Mouse (Mus musculus): ENCODE data around the gene Sap30.
"Not testable (repeated sequence)": the region's sequence is repeated elsewhere in the genome, so short reads cannot be mapped to it uniquely, and the experiment has no call there.

Sap30 gene

DNA sequence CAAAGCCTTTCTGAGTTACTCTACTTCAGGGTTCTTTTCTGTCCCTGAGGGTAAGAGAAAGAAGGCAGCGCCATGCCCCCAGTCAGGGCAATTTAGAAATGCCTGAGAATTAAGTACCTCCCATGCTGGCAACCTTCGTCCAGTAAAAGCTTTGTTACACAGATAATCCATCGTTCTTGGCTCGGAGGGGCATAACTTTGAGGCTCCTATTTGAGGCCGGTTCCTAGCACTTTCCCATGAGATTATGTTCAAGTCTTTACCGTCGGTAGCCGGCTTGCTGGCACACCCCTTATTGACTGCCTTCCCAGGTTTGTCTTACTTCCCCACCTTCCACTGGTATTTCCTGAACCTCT is 10.8 kb upstream of the Sap30 start:
- no peak for DNase-seq (ENCODE audit: low spot score)

DNA sequence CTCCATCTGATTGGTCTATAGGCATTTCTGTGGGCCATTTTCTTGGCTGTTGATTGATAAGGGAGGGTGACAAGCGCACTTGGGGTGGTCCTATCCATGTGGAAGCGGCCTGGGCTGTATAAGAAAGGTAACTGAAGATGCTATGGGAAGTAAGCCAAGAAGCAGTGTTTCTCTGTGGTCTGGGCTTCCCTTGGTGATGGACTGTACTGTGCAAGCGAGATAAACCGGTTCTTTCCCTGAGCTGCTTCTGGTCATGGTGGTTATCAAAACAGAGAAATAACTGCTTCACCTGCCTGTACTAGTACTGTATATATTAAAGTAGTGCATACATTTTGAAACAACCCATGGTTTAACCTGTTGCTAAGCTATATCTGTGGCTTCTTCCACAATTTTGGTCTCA is 4.2 kb upstream of the Sap30 start:
- DNase-seq (ENCODE audit: low spot score), result no peak

DNA sequence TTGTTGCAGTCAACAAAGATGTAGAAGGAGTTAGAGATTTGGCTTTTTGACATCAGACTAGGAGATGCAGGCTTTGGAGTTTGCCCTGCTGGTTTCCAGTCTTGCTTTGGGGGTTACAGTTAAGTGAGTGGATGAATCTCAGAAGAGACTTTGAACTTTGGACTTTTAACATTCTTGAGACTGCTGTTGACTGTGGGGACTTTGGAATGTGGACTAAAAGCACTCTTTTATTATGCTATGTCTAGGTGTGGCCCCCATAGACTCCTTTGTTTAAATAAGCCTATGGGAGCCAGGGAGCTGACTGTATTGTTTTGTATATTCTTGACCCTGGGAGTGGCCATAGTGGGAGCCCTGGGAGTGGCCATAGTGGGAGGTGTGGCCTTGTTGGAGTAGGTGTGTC is 2.2 kb upstream of the Sap30 start:
- DNase-seq (ENCODE audit: low spot score), result no peak

DNA sequence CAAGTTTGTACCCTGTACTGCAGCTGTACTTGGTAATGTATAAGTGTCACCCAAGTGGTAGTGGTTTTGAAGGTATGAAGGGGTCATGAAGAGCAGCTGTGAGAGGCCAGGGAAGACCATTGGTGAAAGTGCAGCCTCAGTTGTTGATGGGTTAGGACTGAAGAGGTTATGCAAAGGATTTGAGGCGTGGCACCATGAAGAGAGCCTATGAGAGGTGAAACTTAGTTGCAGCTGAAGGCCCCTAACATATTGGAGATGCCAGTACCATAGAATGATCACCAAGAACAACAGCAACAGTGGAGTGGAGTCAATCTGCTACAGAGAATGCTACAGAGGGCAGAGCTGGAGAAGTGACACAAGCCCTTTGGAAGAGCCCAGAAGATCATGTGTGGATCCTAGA is 1.7 kb upstream of the Sap30 start:
- DNase-seq (ENCODE audit: low spot score), result no peak

DNA sequence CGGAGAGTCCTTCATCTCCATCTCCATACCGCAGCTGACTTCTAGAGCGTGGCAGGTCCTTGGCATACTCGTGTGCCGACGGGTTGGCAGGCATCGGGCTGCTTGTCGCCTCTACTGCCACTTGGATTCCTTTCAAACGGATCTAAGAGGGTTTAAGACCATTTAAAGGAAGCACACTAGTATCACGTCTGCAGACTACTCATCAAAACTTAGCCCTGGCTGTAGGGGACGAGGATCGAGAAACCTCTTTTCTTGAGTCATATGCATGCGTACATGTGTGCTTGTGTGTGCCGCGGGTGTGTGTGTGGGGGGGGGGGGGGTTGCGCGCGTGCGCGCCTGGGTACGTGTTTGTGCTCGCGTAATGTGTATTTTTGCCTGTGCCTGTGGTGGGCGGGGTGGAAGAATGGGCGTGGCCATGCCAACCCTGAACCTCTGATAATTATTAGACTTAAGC is 679 bp upstream of the Sap30 start:
- DNase-seq (ENCODE audit: low spot score), result peak; percentile 37

DNA sequence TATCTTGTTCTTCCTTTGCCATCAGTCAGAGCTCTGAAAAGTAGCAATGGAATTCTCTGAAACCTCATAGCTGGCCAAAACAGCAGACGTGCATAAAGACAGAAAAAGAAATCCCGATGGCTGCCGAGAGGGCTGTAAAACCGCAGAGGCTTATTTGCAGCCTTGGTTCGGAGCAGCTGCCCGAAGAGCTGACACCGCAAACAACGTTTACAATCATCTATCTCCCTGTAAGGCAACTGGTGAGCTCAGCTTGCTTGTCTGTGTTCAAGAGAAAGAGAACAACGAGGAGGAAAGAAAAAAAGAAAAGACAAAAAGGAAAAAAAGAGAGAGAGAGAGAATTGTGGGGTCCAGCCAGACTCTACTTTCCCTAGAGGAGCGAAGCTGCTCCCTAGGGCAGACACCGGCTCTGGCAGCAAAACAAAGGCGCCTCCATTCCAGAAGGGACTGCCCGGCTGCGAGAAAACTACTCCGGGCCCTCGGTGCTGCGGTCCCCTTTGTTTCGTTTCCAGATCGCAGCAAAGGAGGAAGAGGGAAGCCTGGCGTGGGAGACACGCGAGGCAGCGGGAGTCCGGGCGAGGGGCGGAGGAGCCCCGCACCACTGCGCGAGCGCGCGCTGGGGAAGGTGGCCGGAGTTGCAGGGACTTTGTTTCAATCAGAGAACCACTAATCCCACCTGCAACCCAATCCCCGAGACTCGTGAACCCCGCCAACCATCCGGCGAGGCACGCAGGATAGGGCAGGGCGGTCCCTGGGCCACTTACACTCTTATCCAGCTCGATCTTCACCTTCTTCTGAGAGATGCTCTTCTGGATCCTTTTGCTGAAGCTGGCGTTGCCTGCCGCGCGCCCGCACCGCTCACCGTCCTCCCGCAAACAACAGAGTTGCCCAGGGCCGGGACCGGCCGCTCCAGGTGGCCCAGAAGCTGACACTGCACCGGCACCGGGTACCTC is 894 bp downstream of the Sap30 start:
- peak; percentile 12 for DNase-seq (ENCODE audit: low spot score)

DNA sequence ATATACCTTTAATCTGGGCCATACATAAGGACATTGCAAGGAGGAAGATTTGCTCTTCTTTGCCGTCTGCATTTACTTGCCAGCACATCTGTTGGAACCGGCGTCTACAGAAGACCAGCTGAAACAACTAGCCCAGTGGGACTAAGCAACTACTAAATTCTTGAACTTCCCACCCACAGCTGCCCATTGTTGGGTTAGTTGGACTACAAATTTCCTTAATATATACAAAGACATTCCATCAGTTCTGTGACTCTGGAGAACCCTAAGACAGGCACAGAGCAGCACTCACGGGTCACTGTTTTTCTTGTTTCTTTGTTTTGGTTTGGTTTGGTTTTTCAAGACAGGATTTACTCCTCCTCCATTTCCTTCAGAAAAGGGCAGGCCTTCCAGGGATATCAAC is 7.1 kb downstream of the Sap30 start:
- no peak for DNase-seq (ENCODE audit: low spot score)

DNA sequence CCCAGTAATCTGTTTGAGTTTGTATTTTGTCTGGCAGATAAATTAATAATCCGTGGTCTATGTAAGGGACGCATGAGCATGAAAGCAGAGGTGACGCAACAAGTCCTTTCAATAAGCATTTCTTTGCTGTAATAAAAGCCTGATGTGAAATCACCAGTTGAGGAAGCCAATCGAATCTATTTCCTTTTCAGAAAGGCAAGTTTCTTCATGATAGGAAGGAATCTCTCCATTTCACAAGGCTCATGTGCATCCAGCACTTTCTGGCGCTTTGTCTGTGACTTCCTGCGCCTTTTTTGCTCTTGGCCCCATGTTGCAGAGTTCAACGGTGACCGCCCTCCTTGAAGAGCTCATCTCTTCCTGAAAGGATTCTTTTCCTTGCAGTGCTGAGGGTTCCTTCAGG is 8.0 kb downstream of the Sap30 start:
- no peak for DNase-seq (ENCODE audit: low spot score)

DNA sequence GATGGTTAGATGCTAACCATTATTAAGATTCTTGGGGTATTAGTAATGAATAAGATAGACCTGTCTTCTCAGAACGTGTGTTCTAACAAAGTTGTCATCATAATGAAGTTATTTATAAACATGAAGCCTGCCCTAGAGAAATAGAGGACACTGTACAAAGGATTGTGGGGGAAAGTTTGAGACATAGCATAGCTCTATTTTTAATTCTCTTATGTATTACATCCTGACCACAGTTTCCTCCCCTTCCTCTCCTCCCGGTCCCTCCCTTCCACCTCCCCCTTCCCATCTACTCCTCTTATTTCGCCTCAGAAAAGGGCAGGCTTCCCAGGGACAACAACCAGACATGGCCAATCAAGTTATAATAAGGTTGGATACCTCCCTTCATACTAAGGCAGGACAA is 9.3 kb downstream of the Sap30 start:
- DNase-seq (ENCODE audit: low spot score), result no peak

DNA sequence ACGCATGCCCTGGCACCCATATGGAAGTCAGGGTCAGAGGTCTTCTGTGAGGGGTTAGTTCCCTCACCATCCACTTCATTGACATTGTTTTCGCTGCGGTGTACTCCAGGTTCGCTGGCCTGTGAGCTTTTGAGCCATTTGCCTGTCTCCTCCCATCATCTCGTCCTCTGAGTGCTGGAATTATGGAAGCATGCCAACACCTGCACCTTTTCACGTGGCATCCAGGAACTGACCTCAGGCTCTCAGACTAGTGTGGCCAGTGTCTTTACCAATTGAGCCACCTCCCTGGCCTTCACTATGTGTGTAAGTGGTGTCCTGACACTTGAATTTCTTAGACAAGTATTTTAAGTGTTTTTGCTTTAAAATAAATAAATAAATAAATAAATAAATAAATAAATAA is 13.9 kb downstream of the Sap30 start:
- no peak for DNase-seq (ENCODE audit: low spot score)

DNA sequence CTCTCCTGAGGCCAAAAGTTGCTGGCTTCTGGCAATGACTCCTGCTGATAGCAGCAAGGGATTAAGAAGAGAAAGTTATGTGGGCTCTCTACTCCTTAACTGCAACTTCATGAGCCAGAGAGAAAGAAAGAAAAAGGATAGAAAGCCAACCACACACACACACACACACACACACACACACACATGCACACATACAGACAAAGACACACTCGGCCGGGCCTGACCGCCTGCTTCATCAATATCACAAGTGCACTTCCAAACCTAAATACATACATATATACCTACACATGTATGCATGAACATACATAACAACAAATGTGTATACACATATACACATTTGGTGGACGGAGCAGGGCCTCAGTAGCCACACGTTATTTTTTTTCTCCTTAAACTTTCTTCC is 16.8 kb downstream of the Sap30 start:
- no peak for DNase-seq (ENCODE audit: low spot score)

DNA sequence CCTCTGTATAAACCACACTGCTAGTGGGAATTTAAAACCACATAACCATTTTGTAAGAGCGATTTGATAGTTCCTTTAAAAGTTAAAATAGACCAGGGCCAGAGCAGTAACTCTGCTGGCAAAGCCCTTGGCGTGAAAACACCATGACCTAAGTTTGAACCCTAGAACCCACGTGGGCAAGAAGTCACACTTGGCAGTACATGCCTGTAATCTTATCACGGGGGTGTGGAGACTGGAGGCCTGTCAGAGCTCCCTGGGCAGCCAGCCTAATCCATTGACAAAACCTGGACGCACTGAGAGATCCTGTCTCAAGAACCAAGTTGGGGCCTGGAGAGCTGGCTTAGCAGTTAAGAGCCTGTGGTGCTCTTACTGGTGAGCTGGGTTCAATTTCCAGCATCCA is 19.0 kb downstream of the Sap30 start:
- DNase-seq (ENCODE audit: low spot score), result peak; percentile 69

DNA sequence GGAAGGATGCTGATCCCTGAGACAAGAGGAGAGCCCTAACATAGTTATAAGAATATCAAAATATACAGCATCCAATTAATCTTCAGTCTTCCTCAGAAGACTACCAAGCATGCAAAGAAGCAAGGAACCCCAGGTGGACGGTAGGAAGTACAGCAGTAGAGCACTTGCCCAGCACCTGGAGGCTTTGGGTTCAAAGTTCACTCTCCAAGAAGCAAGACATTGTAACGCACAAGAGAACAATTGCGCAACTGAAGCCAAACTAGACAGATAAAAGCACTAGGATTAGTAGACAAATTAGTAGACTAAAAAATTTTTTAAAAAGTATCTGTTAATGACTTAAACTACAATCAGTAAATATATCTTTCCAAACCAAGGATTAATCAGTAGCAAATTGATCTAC is 23.9 kb downstream of the Sap30 start:
- DNase-seq (ENCODE audit: low spot score), result no peak

DNA sequence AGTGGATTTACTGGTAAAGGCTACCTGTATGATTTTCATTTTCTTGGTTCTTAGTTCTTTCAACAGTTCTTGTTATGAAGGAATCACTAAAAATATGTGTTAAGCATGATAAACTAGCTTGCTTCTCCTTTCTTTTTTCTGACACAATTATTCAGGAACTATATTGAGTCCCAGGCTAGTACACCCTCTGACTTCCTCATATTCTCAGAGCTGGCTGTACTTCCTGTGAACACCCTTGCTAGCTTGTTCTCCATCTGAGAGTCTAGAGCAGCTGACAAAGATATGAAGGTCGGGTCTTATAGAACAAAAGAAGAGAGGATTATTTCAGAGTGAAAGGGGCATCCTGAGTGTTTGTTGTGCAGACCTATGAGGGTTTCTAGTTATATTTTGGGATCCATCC is 24.8 kb downstream of the Sap30 start:
- DNase-seq (ENCODE audit: low spot score), result no peak

DNA sequence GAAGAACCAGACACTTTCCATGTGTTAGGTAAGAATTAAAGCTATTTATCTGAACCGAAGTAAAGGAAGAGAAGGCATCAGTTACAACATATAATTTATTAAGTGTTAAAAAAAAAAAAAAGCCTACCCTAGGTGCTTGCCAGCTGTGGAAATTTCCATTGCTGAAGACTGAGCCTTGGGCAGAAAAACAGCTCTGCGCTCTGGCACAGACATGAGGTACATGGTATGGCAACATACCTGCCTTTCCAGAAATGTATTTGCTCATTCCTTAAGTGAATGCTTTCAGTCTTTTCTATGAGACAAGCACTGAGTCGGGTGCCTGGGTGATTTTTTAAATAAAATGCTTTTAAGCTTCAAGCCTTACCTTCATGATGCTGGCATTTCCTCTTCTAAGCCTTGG is 29.7 kb downstream of the Sap30 start:
- no peak for DNase-seq (ENCODE audit: low spot score)

DNA sequence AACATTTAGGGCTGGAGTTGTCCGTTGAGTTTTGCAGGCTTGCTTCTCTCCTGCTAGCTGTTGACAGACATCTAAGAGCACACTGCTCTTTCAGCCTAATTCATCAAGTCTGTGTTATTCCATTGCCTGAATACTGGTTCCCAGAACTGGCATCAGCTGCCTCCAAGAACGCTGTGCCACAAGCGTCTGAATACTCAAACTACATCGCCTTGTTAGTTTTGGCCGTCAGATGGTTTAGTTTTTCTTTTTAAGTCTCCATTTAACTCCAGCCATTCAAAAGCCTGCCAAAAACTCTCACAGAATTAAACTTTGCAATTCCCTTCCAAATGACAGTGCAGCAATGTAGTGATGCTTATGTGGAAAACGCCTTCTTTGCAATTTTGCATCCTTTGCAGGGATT is 30.5 kb downstream of the Sap30 start:
- DNase-seq (ENCODE audit: low spot score), result no peak

DNA sequence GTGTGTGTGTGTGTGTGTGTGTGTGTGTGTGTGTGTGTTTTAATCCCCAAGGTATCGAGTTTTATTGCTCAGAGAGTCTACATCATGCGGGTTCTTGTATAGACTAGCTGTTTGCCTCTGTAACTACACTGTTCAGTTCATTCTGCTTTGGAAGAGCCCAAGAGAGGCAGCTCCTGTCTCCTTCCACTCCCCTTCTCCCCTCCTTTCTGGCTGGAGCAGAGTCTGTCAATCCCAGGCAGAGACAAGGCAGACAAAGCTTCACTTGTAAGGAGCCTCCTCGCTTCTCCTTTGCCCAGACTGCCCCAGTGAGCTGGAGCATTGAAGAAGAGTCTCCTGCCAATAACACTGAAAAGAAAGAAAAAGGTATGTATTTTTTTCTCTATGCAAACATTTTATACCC is 31.9 kb downstream of the Sap30 start, which contains the start of gene Scrg1:
Gene Scrg1, plus strand, starts transcription at position 159 of the 400 bp plus-strand sequence.
- no peak for DNase-seq (ENCODE audit: low spot score)

DNA sequence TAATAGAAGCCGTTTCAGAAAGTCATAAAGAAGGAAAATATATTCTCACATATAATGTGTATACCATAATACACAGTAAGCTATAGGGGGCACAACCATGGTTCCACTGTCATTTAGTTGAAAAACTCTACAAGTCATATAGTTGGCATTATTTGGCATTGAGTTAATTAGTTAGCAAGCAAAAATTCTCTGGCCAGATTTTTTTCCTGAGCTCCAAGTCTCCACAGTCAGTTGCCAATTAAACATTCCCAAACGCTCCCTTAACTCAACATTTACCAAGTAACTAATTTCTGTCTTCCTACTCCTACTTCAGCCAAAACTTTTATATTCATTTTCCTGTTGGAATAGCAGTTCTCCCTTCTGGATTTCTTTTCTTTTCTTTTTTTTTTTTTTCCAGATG is 34.3 kb downstream of the Sap30 start:
- DNase-seq (ENCODE audit: low spot score), result no peak

DNA sequence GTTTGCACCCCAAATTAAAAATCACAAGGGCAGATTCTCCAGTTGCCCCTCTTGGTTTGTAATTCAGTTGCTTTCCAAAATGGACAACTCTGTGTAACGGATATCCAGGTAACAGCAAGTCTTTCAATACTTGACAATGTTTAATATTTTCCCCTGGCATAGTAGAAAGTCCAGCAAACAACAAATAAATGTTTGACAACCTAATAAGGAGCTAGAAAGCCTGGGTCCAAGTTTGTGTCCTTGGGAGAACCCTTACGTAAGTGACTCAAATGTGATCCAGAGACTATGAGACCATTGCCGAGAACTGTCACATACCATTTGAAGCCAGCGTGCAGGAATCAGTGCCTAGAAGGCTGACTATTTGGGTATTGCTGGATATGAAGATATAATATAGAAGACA is 35.8 kb downstream of the Sap30 start:
- DNase-seq (ENCODE audit: low spot score), result no peak

DNA sequence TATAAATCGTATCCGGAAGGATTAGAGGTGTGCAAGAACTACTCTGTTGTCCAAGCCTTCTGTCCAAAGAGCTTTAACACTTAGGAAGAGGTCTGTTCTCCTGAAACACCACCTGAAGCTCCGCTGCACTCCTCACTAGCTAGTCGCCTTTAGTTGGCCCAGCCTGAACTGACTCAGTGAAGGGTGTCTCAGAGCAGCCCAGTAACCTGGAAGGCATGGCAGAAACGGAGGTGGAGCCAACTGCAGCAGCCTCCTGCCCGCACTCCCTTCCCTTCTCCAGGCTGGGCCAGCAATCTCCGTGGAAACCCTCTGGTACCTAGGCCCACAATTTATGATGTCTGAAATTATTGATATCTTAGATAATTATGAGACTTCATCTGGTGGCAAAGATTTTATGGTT is 36.9 kb downstream of the Sap30 start:
- DNase-seq (ENCODE audit: low spot score), result no peak

DNA sequence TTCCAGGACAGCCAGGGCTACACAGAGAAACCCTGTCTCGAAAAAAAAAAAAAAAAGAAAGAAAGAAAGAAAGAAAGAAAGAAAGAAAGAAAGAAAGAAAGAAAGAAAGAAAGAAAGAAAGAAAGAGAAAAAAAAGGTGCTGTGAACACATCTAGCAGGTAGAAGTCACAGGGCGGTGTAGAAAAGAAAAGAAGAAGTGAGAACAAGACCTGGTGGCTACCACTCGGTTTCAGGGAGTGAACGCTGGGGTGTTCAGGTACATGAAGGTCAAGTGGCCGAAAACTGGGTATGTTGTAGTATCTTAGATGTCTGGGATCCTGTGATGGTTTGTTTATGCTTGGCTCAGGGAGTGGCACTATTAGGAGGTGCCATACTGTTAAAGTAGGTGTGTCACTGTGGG is 41.8 kb downstream of the Sap30 start:
- DNase-seq (ENCODE audit: low spot score), result not testable (repeated sequence)

DNA sequence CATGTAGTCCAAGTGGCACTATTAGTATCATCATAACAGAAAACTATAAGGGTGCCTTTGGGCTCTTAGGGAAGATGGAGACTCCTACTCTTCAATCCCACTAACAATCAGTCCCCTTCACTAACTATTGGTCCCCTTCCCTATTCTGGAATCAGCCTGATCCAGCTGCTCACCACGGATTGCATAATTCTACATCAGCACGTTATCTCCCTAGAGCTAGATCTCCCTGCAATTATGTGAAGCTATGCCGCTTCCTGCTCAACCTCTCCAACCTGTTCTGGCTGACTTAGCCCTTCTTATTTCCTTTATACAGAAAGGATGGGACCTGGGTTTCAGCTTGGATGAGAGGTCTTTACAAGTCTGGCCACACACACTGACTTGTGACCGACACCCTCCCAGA is 44.4 kb downstream of the Sap30 start:
- no peak for DNase-seq (ENCODE audit: low spot score)

DNA sequence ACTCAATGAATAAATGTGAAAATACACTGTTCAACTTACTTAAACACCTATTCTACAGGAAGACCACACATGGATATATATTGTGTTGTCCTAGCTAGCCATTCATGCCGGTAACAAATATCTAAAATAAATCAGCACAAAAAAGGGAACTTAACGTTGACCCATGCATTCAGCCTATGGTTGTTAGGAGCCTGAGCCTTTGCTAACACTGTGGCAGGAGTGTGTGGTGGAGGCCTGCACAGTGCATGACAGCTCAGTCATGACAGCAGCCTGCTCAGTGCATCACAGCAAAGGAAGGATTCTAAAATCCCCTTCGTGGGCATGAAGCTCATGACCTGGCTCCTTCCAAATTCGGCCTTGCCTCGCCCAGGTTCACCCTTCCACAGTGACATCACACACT is 46.1 kb downstream of the Sap30 start:
- no peak for DNase-seq (ENCODE audit: low spot score)

DNA sequence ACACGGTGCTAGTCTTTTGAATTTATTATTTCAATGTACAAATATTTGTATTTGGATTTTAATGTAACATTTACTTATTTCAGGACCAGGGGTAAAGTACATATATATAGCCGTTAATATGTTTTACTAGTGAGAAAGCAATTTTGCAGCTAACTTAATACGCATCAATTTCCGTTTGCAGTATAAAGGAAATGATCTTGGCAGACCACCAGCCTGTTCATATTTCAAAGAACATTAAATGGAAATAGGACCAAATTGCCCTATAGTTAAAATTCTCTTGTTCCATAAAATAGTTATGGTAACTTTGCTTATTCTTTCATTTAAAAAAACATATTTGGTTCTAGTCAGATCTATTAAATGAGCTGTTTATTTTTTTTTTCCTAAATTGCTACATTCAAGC is 46.5 kb downstream of the Sap30 start:
- no peak for DNase-seq (ENCODE audit: low spot score)

All from ovary, adult 18-20 months (tissue).